Mouse (Mus musculus): Measurements from ENCODE around the gene Gimap9. TPM values are rescaled to one million over a fixed set of nuclear protein-coding genes. Genes with fewer than 3 reads are reported as not detected.

Gene Gimap9
- polyA plus RNA-seq, 1 experiment = 10.4 TPM

DNA sequence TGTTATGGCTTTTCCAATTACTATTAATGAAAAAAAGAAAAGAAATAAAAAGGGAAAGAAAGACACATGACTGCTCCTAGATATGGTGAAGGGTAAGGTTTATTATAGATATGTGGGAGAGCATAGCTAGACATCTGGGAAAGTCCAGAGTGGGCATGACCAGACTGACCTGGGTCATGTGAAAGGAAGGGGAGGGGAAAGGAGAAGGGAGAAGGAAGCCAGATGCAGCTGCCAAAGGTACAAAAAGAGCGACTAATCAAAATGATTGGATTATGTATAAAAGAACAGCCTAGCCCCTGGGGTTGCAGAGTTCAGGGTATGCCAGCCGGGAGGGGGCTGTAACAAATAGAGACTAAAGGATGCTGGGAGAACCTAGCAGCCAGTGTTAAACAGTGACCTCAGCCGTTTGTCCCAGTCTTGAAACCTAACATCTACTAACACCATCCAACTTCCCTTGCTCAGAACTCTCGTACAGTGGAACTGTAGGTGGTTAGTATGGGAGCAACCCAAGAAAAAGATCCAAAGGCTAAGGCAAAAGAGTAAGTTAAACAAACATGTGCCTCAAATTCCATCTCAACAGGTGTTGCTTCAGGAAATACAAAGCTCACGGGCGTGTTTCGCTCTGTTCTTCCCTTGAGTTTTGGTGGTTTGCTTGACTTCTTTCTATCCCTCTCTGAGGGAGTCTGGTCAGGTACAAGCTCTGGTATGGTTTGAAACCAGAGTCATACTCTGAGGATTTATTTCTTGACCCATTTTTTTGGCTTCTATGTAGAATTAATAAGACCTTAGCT, 22.3 kb downstream of the Gimap9 start:
- TF ChIP-seq POLR2A (IDR thresholded peaks at IDR 0.05; ENCODE audit: low read depth, low read length) = no peak
- Histone ChIP-seq H3K27me3 (ENCODE audit: control insufficient read depth, insufficient read depth, low read length) (no peaks in the 10 kb centered on the region), H3K4me3 (ENCODE audit: extremely low read depth, insufficient read depth, insufficient read length) (no peak overlapping the region), H3K36me3 (ENCODE audit: control insufficient read depth, insufficient read depth, low read length) (peaks cover 19% of the 10 kb centered on the region), H3K27ac (ENCODE audit: insufficient read depth, low read length) (peak overlapping the region; percentile 92), H3K4me1 (ENCODE audit: control insufficient read depth, insufficient read depth, insufficient read length) (peaks cover 52% of the 10 kb centered on the region; the same call in 1 of the 2 replicates)
- whole genome bisulfite sequencing = 44% methylated on average over 7 of the region's 7 CpGs
- DNase-seq (ENCODE audit: low read depth in 1 of 2, low spot score in 2 of 2) = peak in 1 of 2 experiments; percentile 2

DNA sequence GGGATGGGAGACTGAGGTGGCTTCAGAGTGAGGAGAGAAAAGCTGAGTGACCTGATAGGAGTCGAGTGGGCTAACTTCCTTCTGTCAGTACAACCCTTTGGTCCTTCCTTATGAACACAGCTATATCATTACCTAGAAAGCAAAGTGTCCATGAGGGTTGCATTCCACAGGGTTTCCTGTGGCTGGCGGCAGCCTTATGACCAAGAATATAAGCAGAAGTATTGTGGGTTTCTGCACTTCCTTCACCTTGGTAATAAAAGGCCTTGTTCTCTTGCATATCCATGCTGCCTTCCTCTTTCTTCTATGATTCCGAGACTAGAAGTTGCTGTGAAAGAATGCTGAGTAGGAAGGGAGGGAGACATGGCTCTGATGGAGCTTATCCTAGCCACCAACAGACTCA, 23.0 kb downstream of the Gimap9 start:
- H3K27ac ChIP-seq (ENCODE audit: insufficient read depth, low read length) = peak overlapping the region; percentile 92
- no peaks in the 10 kb centered on the region for H3K27me3 ChIP-seq (ENCODE audit: control insufficient read depth, insufficient read depth, low read length)
- H3K4me3 ChIP-seq (ENCODE audit: extremely low read depth, insufficient read depth, insufficient read length) = no peak overlapping the region
- TF ChIP-seq POLR2A (IDR thresholded peaks at IDR 0.05; ENCODE audit: low read depth, low read length) (no peak), CTCF (IDR thresholded peaks at IDR 0.05; ENCODE audit: extremely low read depth, insufficient read depth, insufficient read length, insufficient replicate concordance) (no peak)
- peaks cover 52% of the 10 kb centered on the region; the same call in 1 of the 2 replicates for H3K4me1 ChIP-seq (ENCODE audit: control insufficient read depth, insufficient read depth, insufficient read length)
- 11% methylated on average over 3 of the region's 3 CpGs for WGBS
- peak in 1 of 2 experiments; percentile 12 for DNase-seq (ENCODE audit: low read depth in 1 of 2, low spot score in 2 of 2)
- H3K36me3 ChIP-seq (ENCODE audit: control insufficient read depth, insufficient read depth, low read length) = peaks cover 20% of the 10 kb centered on the region

DNA sequence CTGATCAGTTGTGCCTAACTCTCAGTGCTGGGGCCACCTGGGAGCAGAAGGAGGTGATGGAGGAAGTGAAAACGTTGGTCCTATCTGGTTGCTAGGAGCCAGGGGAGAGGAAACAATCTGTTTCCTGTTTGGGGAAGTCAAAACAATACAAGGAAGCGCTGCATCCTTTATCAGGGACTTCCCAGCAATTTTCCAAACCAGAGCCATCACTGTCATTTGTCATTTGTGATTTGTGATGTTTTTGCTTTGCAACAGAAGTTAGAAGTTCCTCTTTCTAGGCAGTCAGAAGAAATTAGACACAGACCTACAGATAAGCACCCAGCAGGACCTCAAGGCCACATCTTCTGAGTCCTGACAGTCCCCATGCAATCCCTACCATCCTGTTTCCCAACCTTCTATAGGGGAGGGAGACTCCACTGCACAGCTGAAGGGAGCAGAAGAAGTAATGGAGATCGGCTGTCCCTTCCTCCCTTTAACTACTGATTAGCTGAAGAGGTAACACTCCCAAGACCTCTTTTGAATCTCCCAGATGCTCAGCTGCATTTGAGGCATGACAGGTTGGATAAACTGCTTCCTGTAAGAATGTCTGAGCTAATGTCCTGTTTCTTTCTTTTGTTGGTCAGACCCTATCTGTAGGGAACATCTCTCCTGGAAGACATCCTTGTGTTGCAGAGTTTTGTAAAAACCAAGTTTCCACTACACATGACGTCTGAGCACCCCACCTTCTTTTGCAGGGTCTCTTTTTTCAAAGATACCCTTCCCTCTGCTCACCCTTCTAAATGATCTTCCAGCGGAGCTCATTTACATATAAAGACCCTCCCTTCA, 24.5 kb downstream of the Gimap9 start:
- Histone ChIP-seq H3K27me3 (ENCODE audit: control insufficient read depth, insufficient read depth, low read length) (no peaks in the 10 kb centered on the region), H3K27ac (ENCODE audit: insufficient read depth, low read length) (peak overlapping the region; percentile 84), H3K4me1 (ENCODE audit: control insufficient read depth, insufficient read depth, insufficient read length) (peaks cover 57% of the 10 kb centered on the region; the same call in 1 of the 2 replicates), H3K4me3 (ENCODE audit: extremely low read depth, insufficient read depth, insufficient read length) (no peak overlapping the region), H3K36me3 (ENCODE audit: control insufficient read depth, insufficient read depth, low read length) (peaks cover 35% of the 10 kb centered on the region)
- DNase-seq (ENCODE audit: low read depth in 1 of 2, low spot score in 2 of 2) = peak; percentile 63 to 77
- peak; percentile 23 for TF ChIP-seq POLR2A (IDR thresholded peaks at IDR 0.05; ENCODE audit: low read depth, low read length)
- no peak for TF ChIP-seq CTCF (IDR thresholded peaks at IDR 0.05; ENCODE audit: extremely low read depth, insufficient read depth, insufficient read length, insufficient replicate concordance)
- 16% methylated on average over 5 of the region's 5 CpGs for WGBS

DNA sequence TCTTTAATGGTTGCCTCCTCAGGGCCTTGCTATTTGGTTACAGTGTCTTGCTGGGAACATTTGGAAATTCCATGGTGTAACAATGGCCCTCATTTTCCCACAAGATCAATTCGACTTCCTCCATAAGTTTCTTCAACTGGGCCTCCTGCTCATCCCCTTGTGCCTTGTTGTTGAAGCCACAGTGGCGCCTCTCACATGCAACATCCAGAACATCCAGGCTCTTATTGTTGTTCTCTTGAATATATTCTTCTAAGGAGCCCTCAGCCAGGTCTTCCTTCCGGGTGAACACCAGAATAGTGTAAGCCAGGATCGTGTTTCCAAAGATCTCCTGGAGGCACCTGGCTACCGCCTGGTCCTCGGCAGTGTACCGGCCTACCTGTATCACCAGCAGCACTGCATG, 26.2 kb downstream of the Gimap9 start:
- Histone ChIP-seq H3K4me3 (ENCODE audit: extremely low read depth, insufficient read depth, insufficient read length) (no peak overlapping the region), H3K36me3 (ENCODE audit: control insufficient read depth, insufficient read depth, low read length) (peaks cover 37% of the 10 kb centered on the region), H3K4me1 (ENCODE audit: control insufficient read depth, insufficient read depth, insufficient read length) (peaks cover 55% of the 10 kb centered on the region; the same call in 1 of the 2 replicates), H3K27ac (ENCODE audit: insufficient read depth, low read length) (peak overlapping the region; percentile 87), H3K27me3 (ENCODE audit: control insufficient read depth, insufficient read depth, low read length) (no peaks in the 10 kb centered on the region)
- TF ChIP-seq POLR2A (IDR thresholded peaks at IDR 0.05; ENCODE audit: low read depth, low read length) (no peak), CTCF (IDR thresholded peaks at IDR 0.05; ENCODE audit: extremely low read depth, insufficient read depth, insufficient read length, insufficient replicate concordance) (no peak)
- 83% methylated on average over 7 of the region's 7 CpGs for WGBS
- peak in 1 of 2 experiments; percentile 2 for DNase-seq (ENCODE audit: low read depth in 1 of 2, low spot score in 2 of 2)

DNA sequence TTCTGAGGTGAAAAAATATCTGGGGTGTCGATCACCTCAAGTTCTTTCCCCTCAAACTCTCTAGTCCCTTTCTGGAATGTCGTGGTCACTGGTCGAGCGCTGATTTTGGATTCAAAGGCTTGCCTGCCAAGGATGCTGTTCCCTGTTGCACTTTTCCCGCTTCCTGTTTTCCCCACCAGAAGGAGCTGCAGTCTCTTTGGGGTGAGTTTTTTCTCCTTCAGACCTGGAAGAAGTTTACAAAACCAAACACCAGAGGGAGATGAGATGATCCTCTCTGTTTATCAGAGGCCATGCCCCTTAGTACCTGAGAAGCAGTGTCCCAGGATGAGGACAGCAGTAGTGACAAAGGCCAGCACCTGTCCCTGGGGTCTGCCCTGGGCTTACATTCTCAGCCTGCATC, 26.7 kb downstream of the Gimap9 start:
- Histone ChIP-seq H3K27ac (ENCODE audit: insufficient read depth, low read length) (peak overlapping the region; percentile 87), H3K27me3 (ENCODE audit: control insufficient read depth, insufficient read depth, low read length) (no peaks in the 10 kb centered on the region), H3K36me3 (ENCODE audit: control insufficient read depth, insufficient read depth, low read length) (peaks cover 37% of the 10 kb centered on the region), H3K4me1 (ENCODE audit: control insufficient read depth, insufficient read depth, insufficient read length) (peaks cover 53% of the 10 kb centered on the region; the same call in 1 of the 2 replicates), H3K4me3 (ENCODE audit: extremely low read depth, insufficient read depth, insufficient read length) (no peak overlapping the region)
- no peak for DNase-seq (ENCODE audit: low read depth in 1 of 2, low spot score in 2 of 2)
- TF ChIP-seq POLR2A (IDR thresholded peaks at IDR 0.05; ENCODE audit: low read depth, low read length) (no peak), CTCF (IDR thresholded peaks at IDR 0.05; ENCODE audit: extremely low read depth, insufficient read depth, insufficient read length, insufficient replicate concordance) (no peak)
- 82% methylated on average over 5 of the region's 5 CpGs for WGBS

DNA sequence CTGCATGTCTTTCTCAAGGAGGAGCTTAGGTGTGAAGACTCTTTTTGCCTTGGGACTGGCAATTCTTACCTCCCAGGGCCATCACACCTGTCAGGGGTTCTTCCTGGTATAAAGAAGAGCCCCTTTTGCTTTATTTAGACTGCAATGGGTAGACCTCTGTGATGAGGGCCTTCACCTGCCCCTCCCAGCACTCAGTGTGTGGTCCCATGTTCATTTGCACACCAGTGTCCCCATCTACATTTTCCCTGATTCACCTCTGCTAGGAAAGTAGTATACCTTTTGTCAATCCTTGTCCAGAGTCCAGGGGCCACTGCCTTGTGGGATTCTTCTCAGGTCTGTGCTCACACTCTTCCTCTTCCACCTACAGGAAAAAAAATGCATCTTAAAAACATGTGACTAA, 28.2 kb downstream of the Gimap9 start:
- H3K27ac ChIP-seq (ENCODE audit: insufficient read depth, low read length) = peak overlapping the region; percentile 97
- no peak for DNase-seq (ENCODE audit: low read depth in 1 of 2, low spot score in 2 of 2)

More for the DNA sequence above, 28.2 kb downstream of the Gimap9 start:
- TF ChIP-seq POLR2A (IDR thresholded peaks at IDR 0.05; ENCODE audit: low read depth, low read length) (no peak), CTCF (IDR thresholded peaks at IDR 0.05; ENCODE audit: extremely low read depth, insufficient read depth, insufficient read length, insufficient replicate concordance) (no peak)
- H3K27me3 ChIP-seq (ENCODE audit: control insufficient read depth, insufficient read depth, low read length) = no peaks in the 10 kb centered on the region
- H3K4me3 ChIP-seq (ENCODE audit: extremely low read depth, insufficient read depth, insufficient read length) = no peak overlapping the region
- H3K4me1 ChIP-seq (ENCODE audit: control insufficient read depth, insufficient read depth, insufficient read length) = peaks cover 43% of the 10 kb centered on the region; the same call in 1 of the 2 replicates
- peaks cover 37% of the 10 kb centered on the region for H3K36me3 ChIP-seq (ENCODE audit: control insufficient read depth, insufficient read depth, low read length)

Measured in spleen, adult 2 months (tissue).